Mouse (Mus musculus) v-Abl transformed pro-B cells (cell line): ENCODE data around the gene Asic5.

Source experiments
- in situ Hi-C, 2 experiments: fragments of 400-800 bp; cut with MboI; formaldehyde crosslinking; loops; one replicate each; pipeline ENCODE4 v1.15.1; 2025; ENCODE audit not compliant: unreplicated experiment in 2 of 2

The Asic5 gene

GRCm38 (mm10) chr3:81995371-81995770, 13.3 kb downstream of the Asic5 start:
- in situ Hi-C loops: loop anchor here (10.0 kb wide), 2 partner anchors 339 to 859 kb away; no protein-coding TSS in a partner anchor

- in situ Hi-C loops: loop anchor here (10.0 kb wide), 2 partner anchors 339 to 859 kb away; no protein-coding TSS in a partner anchor
Measured at GRCm38 (mm10) chr3:81995988-81996387, 13.9 kb downstream of the Asic5 start.

GRCm38 (mm10) chr3:82007002-82007401, 24.9 kb downstream of the Asic5 start:
- in situ Hi-C loops: no loop called here

GRCm38 (mm10) chr3:82014148-82014703, 32.1 kb downstream of the Asic5 start:
- in situ Hi-C loops: no loop called here

GRCm38 (mm10) chr3:82022421-82022920, 40.4 kb downstream of the Asic5 start:
- in situ Hi-C loops: no loop called here

- in situ Hi-C loops: no loop called here
Measured at GRCm38 (mm10) chr3:82023065-82023464, 41.0 kb downstream of the Asic5 start.

- in situ Hi-C loops: no loop called here
Measured at GRCm38 (mm10) chr3:82027286-82027685, 45.2 kb downstream of the Asic5 start.

- in situ Hi-C loops: no loop called here
Measured at GRCm38 (mm10) chr3:82029229-82029628, 47.1 kb downstream of the Asic5 start.

- in situ Hi-C loops: no loop called here
Measured at GRCm38 (mm10) chr3:82030008-82030748, 48.1 kb downstream of the Asic5 start.

GRCm38 (mm10) chr3:82036262-82037044, 54.4 kb downstream of the Asic5 start:
- in situ Hi-C loops: no loop called here

GRCm38 (mm10) chr3:82043676-82044075, 61.6 kb downstream of the Asic5 start:
- in situ Hi-C loops: no loop called here

- in situ Hi-C loops: no loop called here
Measured at GRCm38 (mm10) chr3:82044902-82045301, 62.8 kb downstream of the Asic5 start.

GRCm38 (mm10) chr3:82046087-82046486, 64.0 kb downstream of the Asic5 start:
- in situ Hi-C loops: no loop called here

- in situ Hi-C loops: no loop called here
Measured at GRCm38 (mm10) chr3:82047100-82047753, 65.1 kb downstream of the Asic5 start.

GRCm38 (mm10) chr3:82048078-82048477, 66.0 kb downstream of the Asic5 start:
- in situ Hi-C loops: no loop called here

- in situ Hi-C loops: no loop called here
Measured at GRCm38 (mm10) chr3:82048681-82049080, 66.6 kb downstream of the Asic5 start.

- in situ Hi-C loops: no loop called here
Measured at GRCm38 (mm10) chr3:82051468-82051867, 69.4 kb downstream of the Asic5 start.

- in situ Hi-C loops: no loop called here
Measured at GRCm38 (mm10) chr3:82052029-82052428, 69.9 kb downstream of the Asic5 start.

- in situ Hi-C loops: no loop called here
Measured at GRCm38 (mm10) chr3:82054283-82054974, 72.3 kb downstream of the Asic5 start.

- in situ Hi-C loops: no loop called here
Measured at GRCm38 (mm10) chr3:82057201-82057600, 75.1 kb downstream of the Asic5 start.
